Mouse (Mus musculus) midbrain, embryonic 10.5 days (tissue): ENCODE measurements around the gene Tmc5. TPM values are rescaled to one million over a fixed set of nuclear protein-coding genes. Genes with fewer than 3 reads are reported as not detected.

ENCODE experiments used
- DNase-seq: peaks from one replicate; pipeline ENCODE4 v3.0.0-alpha.2; 2017; ENCODE audit warnings: low spot score
- H3K27ac ChIP-seq: fragments of 300-500 bp; sonication (generic); replicated peaks from 2 replicates; pipeline ENCODE4 v1.5.1; 2016; ENCODE audit warnings: mild to moderate bottlenecking
- H3K27me3 ChIP-seq: fragments of 300-500 bp; sonication (generic); 2 replicates; pipeline ENCODE4 v1.6.1; 2016; ENCODE audit warnings: low read depth, mild to moderate bottlenecking; ENCODE audit not compliant: poor library complexity, severe bottlenecking
- H3K36me3 ChIP-seq: fragments of 300-500 bp; sonication (generic); 2 replicates; pipeline ENCODE4 v1.6.1; 2016; ENCODE audit warnings: mild to moderate bottlenecking, moderate library complexity
- H3K4me1 ChIP-seq: fragments of 300-500 bp; sonication (generic); 2 replicates; pipeline ENCODE4 v1.6.1; 2016
- H3K4me3 ChIP-seq: fragments of 300-500 bp; sonication (generic); 2 replicates; pipeline ENCODE4 v1.5.1; 2016; ENCODE audit warnings: mild to moderate bottlenecking, moderate library complexity
- H3K9me3 ChIP-seq: fragments of 300-500 bp; sonication (generic); replicated peaks from 2 replicates; pipeline ENCODE4 v1.6.1; 2016; ENCODE audit warnings: mild to moderate bottlenecking
- WGBS: fragments of 180-500 bp; shearing (Covaris S2); methylation state at CpG from one replicate; pipeline ENCODE4 v1.1.7; 2016; 5-methylcytosine and 5-hydroxymethylcytosine counted together
- polyA plus RNA-seq: library from polyadenylated mRNA; unstranded; fragments of >200 nt; fragmentation: Nextera tagmentation; extraction: Ambion mirVana; gene quantifications from 2 replicates; pipeline ENCODE4 v1.2.1, GENCODE M21; 2016

Tmc5 gene
- polyA plus RNA-seq, 1 experiment from 2014 or later, result 0.19 TPM

GRCm38 (mm10) chr7:118590726-118591305, 6.3 kb upstream of the Tmc5 start:
- Histone ChIP-seq H3K4me3 (no peak overlapping the region), H3K27me3 (peaks cover 5% of the 10 kb centered on the region), H3K4me1 (peaks cover 40% of the 10 kb centered on the region), H3K27ac (no peak overlapping the region), H3K36me3 (no peaks in the 10 kb centered on the region), H3K9me3 (peaks cover 5% of the 10 kb centered on the region; the same call in 1 of the 2 replicates)
- DNase-seq, result no peak
- 94% methylated on average over 5 of the region's 5 CpGs for WGBS

- Histone ChIP-seq H3K4me3 (no peak overlapping the region), H3K36me3 (no peaks in the 10 kb centered on the region), H3K9me3 (no peaks in the 10 kb centered on the region), H3K27ac (peak overlapping the region; percentile 96), H3K4me1 (peaks cover 46% of the 10 kb centered on the region), H3K27me3 (peaks cover 18% of the 10 kb centered on the region)
- DNase-seq, result no peak
- 47% methylated on average over 6 of the region's 6 CpGs for WGBS
Observed at GRCm38 (mm10) chr7:118592146-118592545, 5.0 kb upstream of the Tmc5 start.

- Histone ChIP-seq H3K27ac (peak overlapping the region; percentile 96), H3K4me3 (peak overlapping the region; percentile 43), H3K36me3 (no peaks in the 10 kb centered on the region), H3K9me3 (no peaks in the 10 kb centered on the region), H3K27me3 (peaks cover 34% of the 10 kb centered on the region), H3K4me1 (peaks cover 60% of the 10 kb centered on the region)
- peak; percentile 92 for DNase-seq
- 1% methylated on average over 9 of the region's 9 CpGs for WGBS
Observed at GRCm38 (mm10) chr7:118593567-118594407, 3.3 kb upstream of the Tmc5 start.

GRCm38 (mm10) chr7:118594611-118595010, 2.5 kb upstream of the Tmc5 start:
- 27% methylated on average over 10 of the region's 10 CpGs for WGBS
- Histone ChIP-seq H3K27ac (peak overlapping the region; percentile 96), H3K4me3 (peak overlapping the region; percentile 43), H3K4me1 (peaks cover 64% of the 10 kb centered on the region), H3K9me3 (no peaks in the 10 kb centered on the region), H3K27me3 (peaks cover 40% of the 10 kb centered on the region), H3K36me3 (no peaks in the 10 kb centered on the region)
- no peak for DNase-seq

- H3K27ac ChIP-seq, result peak overlapping the region; percentile 96
- H3K27me3 ChIP-seq, result peaks cover 40% of the 10 kb centered on the region
- no peaks in the 10 kb centered on the region for H3K9me3 ChIP-seq
- no peaks in the 10 kb centered on the region for H3K36me3 ChIP-seq
- H3K4me3 ChIP-seq, result peak overlapping the region; percentile 43
- 2% methylated on average over 14 of the region's 14 CpGs for WGBS
- H3K4me1 ChIP-seq, result peaks cover 64% of the 10 kb centered on the region
- DNase-seq, result peak; percentile 94
Observed at GRCm38 (mm10) chr7:118595228-118595627, 1.9 kb upstream of the Tmc5 start.

- H3K27me3 ChIP-seq, result peaks cover 40% of the 10 kb centered on the region
- H3K4me1 ChIP-seq, result peaks cover 64% of the 10 kb centered on the region
- H3K9me3 ChIP-seq, result no peaks in the 10 kb centered on the region
- 79% methylated on average over 11 of the region's 11 CpGs for WGBS
- no peaks in the 10 kb centered on the region for H3K36me3 ChIP-seq
- no peak overlapping the region for H3K4me3 ChIP-seq
- DNase-seq, result no peak
- H3K27ac ChIP-seq, result no peak overlapping the region
Observed at GRCm38 (mm10) chr7:118596271-118596670, 826 bp upstream of the Tmc5 start.

- Histone ChIP-seq H3K27me3 (peaks cover 40% of the 10 kb centered on the region), H3K4me3 (no peak overlapping the region), H3K4me1 (peaks cover 30% of the 10 kb centered on the region), H3K27ac (no peak overlapping the region), H3K9me3 (no peaks in the 10 kb centered on the region), H3K36me3 (no peaks in the 10 kb centered on the region)
- DNase-seq, result no peak
- 75% methylated on average over 12 of the region's 12 CpGs for WGBS
Observed at GRCm38 (mm10) chr7:118599954-118600631, 3.0 kb downstream of the Tmc5 start.

- no peaks in the 10 kb centered on the region; the same call in 1 of the 2 replicates for H3K9me3 ChIP-seq
- H3K4me3 ChIP-seq, result no peak overlapping the region
- no peaks in the 10 kb centered on the region for H3K27me3 ChIP-seq
- DNase-seq, result no peak
- H3K27ac ChIP-seq, result no peak overlapping the region
- H3K36me3 ChIP-seq, result no peaks in the 10 kb centered on the region
- 88% methylated on average over 8 of the region's 8 CpGs for WGBS
- H3K4me1 ChIP-seq, result no peaks in the 10 kb centered on the region
Observed at GRCm38 (mm10) chr7:118604842-118605241, 7.7 kb downstream of the Tmc5 start.

- H3K36me3 ChIP-seq, result no peaks in the 10 kb centered on the region
- H3K4me3 ChIP-seq, result no peak overlapping the region
- DNase-seq, result no peak
- no peaks in the 10 kb centered on the region; the same call in 1 of the 2 replicates for H3K9me3 ChIP-seq
- no peaks in the 10 kb centered on the region for H3K27me3 ChIP-seq
- H3K27ac ChIP-seq, result no peak overlapping the region
- WGBS, result 94% methylated on average over 7 of the region's 7 CpGs
- peaks cover 8% of the 10 kb centered on the region for H3K4me1 ChIP-seq
Observed at GRCm38 (mm10) chr7:118609815-118610214, 12.7 kb downstream of the Tmc5 start.

GRCm38 (mm10) chr7:118610721-118611120, 13.6 kb downstream of the Tmc5 start:
- H3K9me3 ChIP-seq, result no peaks in the 10 kb centered on the region; the same call in 1 of the 2 replicates
- H3K4me3 ChIP-seq, result no peak overlapping the region
- no peak for DNase-seq
- H3K4me1 ChIP-seq, result peaks cover 8% of the 10 kb centered on the region
- H3K36me3 ChIP-seq, result no peaks in the 10 kb centered on the region
- WGBS, result 90% methylated on average over 13 of the region's 13 CpGs
- H3K27ac ChIP-seq, result no peak overlapping the region
- no peaks in the 10 kb centered on the region for H3K27me3 ChIP-seq

GRCm38 (mm10) chr7:118611185-118611749, 14.2 kb downstream of the Tmc5 start:
- H3K4me3 ChIP-seq, result no peak overlapping the region

GRCm38 (mm10) chr7:118611933-118612332, 14.8 kb downstream of the Tmc5 start:
- H3K4me1 ChIP-seq, result peaks cover 8% of the 10 kb centered on the region
- H3K27ac ChIP-seq, result no peak overlapping the region
- H3K4me3 ChIP-seq, result no peak overlapping the region
- no peaks in the 10 kb centered on the region for H3K36me3 ChIP-seq
- H3K27me3 ChIP-seq, result no peaks in the 10 kb centered on the region
- WGBS, result 76% methylated on average over 8 of the region's 8 CpGs
- DNase-seq, result no peak
- no peaks in the 10 kb centered on the region for H3K9me3 ChIP-seq

More at GRCm38 (mm10) chr7:118611185-118611749, 14.2 kb downstream of the Tmc5 start:
- Histone ChIP-seq H3K36me3 (no peaks in the 10 kb centered on the region), H3K9me3 (no peaks in the 10 kb centered on the region; the same call in 1 of the 2 replicates), H3K27me3 (no peaks in the 10 kb centered on the region), H3K4me1 (peaks cover 8% of the 10 kb centered on the region), H3K27ac (no peak overlapping the region)
- no peak for DNase-seq
- 92% methylated on average over 4 of the region's 4 CpGs for WGBS
